ENCODE assay signal across 9 mouse cellular contexts in genomic region chr10:117816721-117817120, GRCm38 (mm10).
"Had no signal": no experiment of that assay in that cellular context is flagged by ENCODE, and none has a peak within 500 bp of the region (broad histone marks: within the 10 kb centered on the region; RNA-seq: fewer than 3 reads in every experiment).

No protein-coding gene starts in this region.

- DNase-seq: lung, adult 18-20 months; lung, embryonic 14.5 days; lung, postnatal 10 days; lung, postnatal 4 days; midbrain, embryonic 14.5 days; right cerebral cortex, postnatal 14 days; thymus, adult 2 months; thymus, postnatal 25 days; thymus, postnatal 4 days had no signal
